Mouse (Mus musculus) olfactory bulb, adult 2 months (tissue): ENCODE results near the gene Rxfp3. TPM values are rescaled to one million over a fixed set of nuclear protein-coding genes. Genes with fewer than 3 reads are reported as not detected.
"Not testable (repeated sequence)": the region's sequence is repeated elsewhere in the genome, so short reads cannot be mapped to it uniquely, and the experiment has no call there.

ENCODE experiments used
- H3K27ac ChIP-seq: fragments of 200-500 bp; 2 replicates; pipeline ENCODE4 v1.5.1; 2012; ENCODE audit warnings: low read depth, low read length; ENCODE audit not compliant: insufficient read depth
- H3K4me1 ChIP-seq: fragments of 200-500 bp; 2 replicates; pipeline ENCODE4 v1.6.1; 2012; ENCODE audit warnings: low read length; ENCODE audit not compliant: control insufficient read depth, insufficient read depth
- H3K4me3 ChIP-seq: fragments of 200-500 bp; 2 replicates; pipeline ENCODE4 v1.5.1; 2012; ENCODE audit warnings: mild to moderate bottlenecking, low read depth, low read length, moderate library complexity; ENCODE audit not compliant: insufficient read depth
- CTCF ChIP-seq: fragments of 200-500 bp; IDR thresholded peaks from 2 replicates; pipeline ENCODE4 v1.5.1; 2012; ENCODE audit warnings: low read depth, mild to moderate bottlenecking, low read length, moderate library complexity; ENCODE audit not compliant: insufficient read depth
- POLR2A ChIP-seq: fragments of 200-500 bp; IDR thresholded peaks from 2 replicates; pipeline ENCODE4 v1.6.1; 2012; ENCODE audit warnings: mild to moderate bottlenecking, low read depth, low read length, moderate library complexity; ENCODE audit not compliant: insufficient read depth
- WGBS: fragments of 180-500 bp; shearing (Covaris S2); methylation state at CpG from one replicate; pipeline ENCODE4 v1.1.7; 2018; 5-methylcytosine and 5-hydroxymethylcytosine counted together
- polyA plus RNA-seq: library from polyadenylated mRNA; stranded (reverse); fragments of >200 nt; gene quantifications from 2 replicates; pipeline ENCODE4 v1.2.4, GENCODE M21; 2012; ENCODE audit warnings: low replicate concordance; ENCODE audit not compliant: missing spikeins, insufficient read depth, insufficient read length

Rxfp3 gene
- polyA plus RNA-seq, 1 experiment = not detected

GRCm38 (mm10) chr15:11008756-11009155 is 29.0 kb downstream of the Rxfp3 start:
- TF ChIP-seq POLR2A (no peak), CTCF (no peak)
- Histone ChIP-seq H3K4me3 (no peak overlapping the region), H3K4me1 (no peaks in the 10 kb centered on the region), H3K27ac (no peak overlapping the region)
- WGBS = 39% methylated on average over 5 of the region's 5 CpGs

GRCm38 (mm10) chr15:11004646-11005045 is 33.1 kb downstream of the Rxfp3 start:
- Histone ChIP-seq H3K4me1 (no peaks in the 10 kb centered on the region), H3K4me3 (no peak overlapping the region), H3K27ac (no peak overlapping the region)
- WGBS = 90% methylated on average over 6 of the region's 6 CpGs
- TF ChIP-seq CTCF = no peak

- Histone ChIP-seq H3K27ac (no peak overlapping the region), H3K4me1 (no peaks in the 10 kb centered on the region), H3K4me3 (no peak overlapping the region)
- TF ChIP-seq CTCF (no peak), POLR2A (no peak)
- WGBS = 96% methylated on average over 4 of the region's 4 CpGs
Observed at GRCm38 (mm10) chr15:11003791-11004190, 34.0 kb downstream of the Rxfp3 start.

- 69% methylated on average over 7 of the region's 7 CpGs for WGBS
- H3K27ac ChIP-seq = no peak within 1 kb of the TSS
- TF ChIP-seq CTCF = no peak
- TF ChIP-seq POLR2A = no peak
- H3K4me3 ChIP-seq = no peak within 1 kb of the TSS
- no peaks in the 10 kb centered on the region for H3K4me1 ChIP-seq
Observed at GRCm38 (mm10) chr15:11000421-11000820, 37.4 kb downstream of the Rxfp3 start, which contains the start of gene Slc45a2. TSS of gene Slc45a2 (plus strand) at chr15:11000721.

- TF ChIP-seq CTCF = no peak
- no peak for TF ChIP-seq POLR2A
- 48% methylated on average over 5 of the region's 5 CpGs for WGBS
- Histone ChIP-seq H3K4me1 (no peaks in the 10 kb centered on the region), H3K4me3 (no peak overlapping the region), H3K27ac (no peak overlapping the region)
Observed at GRCm38 (mm10) chr15:10999832-11000231, 38.0 kb downstream of the Rxfp3 start.

GRCm38 (mm10) chr15:10991566-10991965 is 46.2 kb downstream of the Rxfp3 start:
- Histone ChIP-seq H3K4me3 (no peak overlapping the region), H3K27ac (no peak overlapping the region), H3K4me1 (no peaks in the 10 kb centered on the region)
- WGBS = 100% methylated on average over 1 of the region's 1 CpGs
- TF ChIP-seq CTCF (no peak), POLR2A (no peak)

GRCm38 (mm10) chr15:10990411-10990810 is 47.4 kb downstream of the Rxfp3 start:
- 80% methylated on average over 2 of the region's 2 CpGs for WGBS
- H3K27ac ChIP-seq = no peak overlapping the region

GRCm38 (mm10) chr15:10986477-10986876 is 51.3 kb downstream of the Rxfp3 start:
- not testable (repeated sequence) for H3K4me1 ChIP-seq, H3K27ac ChIP-seq, H3K4me3 ChIP-seq
- WGBS = 74% methylated on average over 2 of the region's 2 CpGs

More at GRCm38 (mm10) chr15:10990411-10990810, 47.4 kb downstream of the Rxfp3 start:
- TF ChIP-seq CTCF (no peak), POLR2A (no peak)
- Histone ChIP-seq H3K4me1 (peaks cover 5% of the 10 kb centered on the region; the same call in 1 of the 2 replicates), H3K4me3 (no peak overlapping the region)

GRCm38 (mm10) chr15:10985756-10986155 is 52.0 kb downstream of the Rxfp3 start:
- H3K4me1 ChIP-seq = peaks cover 7% of the 10 kb centered on the region
- TF ChIP-seq CTCF = no peak
- no peak for TF ChIP-seq POLR2A
- H3K27ac ChIP-seq = no peak overlapping the region
- H3K4me3 ChIP-seq = no peak overlapping the region
- WGBS = 81% methylated on average over 6 of the region's 6 CpGs

Other genes starting within 250 kb of the Rxfp3 start
- gene C1qtnf3, start 85.7 kb downstream of the Rxfp3 start, polyA plus RNA-seq = not detected in 2 replicates
- not detected in 2 replicates for gene Amacr, start 56.2 kb downstream of the Rxfp3 start, polyA plus RNA-seq
- gene Slc45a2, start 37.3 kb downstream of the Rxfp3 start, polyA plus RNA-seq = not detected in 2 replicates
- not detected in 2 replicates for gene Adamts12, start 26.8 kb upstream of the Rxfp3 start, polyA plus RNA-seq